Comparison of ENCODE assay signal across 9 mouse cellular contexts in the genomic region with DNA sequence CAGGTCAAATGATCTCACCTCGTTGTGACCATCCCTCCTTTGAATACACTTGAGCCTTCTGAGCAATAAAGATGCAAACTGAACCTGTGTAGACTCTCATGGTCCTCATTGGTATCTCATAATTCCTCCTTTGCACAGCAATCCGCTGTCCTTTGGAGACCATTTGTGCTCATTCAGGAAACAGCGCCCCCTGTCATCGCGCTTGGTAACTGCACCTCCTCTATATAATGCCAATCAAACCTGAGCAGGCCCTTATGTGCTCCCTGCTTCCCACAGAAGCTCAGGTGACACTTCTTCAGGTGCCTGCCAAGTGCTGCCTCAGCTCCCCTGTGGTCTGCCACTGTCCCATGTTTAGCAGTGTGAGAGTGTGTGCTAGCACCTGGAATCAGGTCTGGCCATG. TPM values are rescaled to one million over a fixed set of nuclear protein-coding genes. Genes with fewer than 3 reads are reported as not detected.
A peak's percentile ranks its signal among the peaks of the same experiment; 100 is the strongest.
DNase-seq lines count a peak whose midpoint lies in the region; TF ChIP-seq lines count a peak whose summit lies in the region.
"Had no signal": no experiment of that assay in that cellular context is flagged by ENCODE, and none has a peak within 500 bp of the region (broad histone marks: within the 10 kb centered on the region; RNA-seq: fewer than 3 reads in every experiment).

No protein-coding gene starts in this region.

- H3K27me3 ChIP-seq in heart, adult 2 months (ENCODE audit: control insufficient read depth, insufficient read depth, low read length) = no peaks in the 10 kb centered on the region

- intact Hi-C loops in heart, adult 2 months (cut with DNase I) = loop anchor here (5.0 kb wide), 1 partner anchor 188 kb away; no protein-coding TSS in a partner anchor

- no peaks in the 10 kb centered on the region for H3K4me1 ChIP-seq in heart, adult 2 months (ENCODE audit: control insufficient read depth, insufficient read depth, low read length)

- WGBS in heart, adult 2 months = 28% methylated on average over 5 of the region's 5 CpGs

- H3K9ac ChIP-seq in heart, adult 2 months (ENCODE audit: low read depth, low read length) = no peak overlapping the region

- TF ChIP-seq POLR2A in heart, adult 2 months (IDR thresholded peaks at IDR 0.05; ENCODE audit: insufficient read depth, low read depth, low read length) = no peak

- H3K27ac ChIP-seq in heart, adult 2 months = no peak overlapping the region

- DNase-seq in heart, adult 2 months = peak in 1 of 2 experiments; percentile 26
- no peak for DNase-seq in heart, adult 8-10 months (ENCODE audit: low spot score)
- peak; percentile 45 for DNase-seq in retina, postnatal 1 day
- DNase-seq in retina, embryonic 14.5 days (ENCODE audit: low spot score) = no peak
- DNase-seq in embryo, embryonic 10 days (ENCODE audit: low spot score) = peak; percentile 51
- DNase-seq in lung, postnatal 36 days = peak; percentile 39
- no peak for DNase-seq in gastrocnemius, postnatal 10 days
- no peak for DNase-seq in right cerebral cortex, adult 18-20 months

- TF ChIP-seq EP300 in heart, adult 2 months (IDR thresholded peaks at IDR 0.05; ENCODE audit: insufficient read depth, low read depth, low read length) = no peak

- no peak overlapping the region for H3K4me3 ChIP-seq in heart, adult 2 months

- no peaks in the 10 kb centered on the region for H3K79me2 ChIP-seq in heart, adult 2 months (replicated peaks; ENCODE audit: control insufficient read depth, insufficient read depth, low read length)

- no peaks in the 10 kb centered on the region for H3K36me3 ChIP-seq in heart, adult 2 months (ENCODE audit: control insufficient read depth, insufficient read depth, low read length)

- TF ChIP-seq CTCF in heart, adult 2 months (IDR thresholded peaks at IDR 0.05) = peak; percentile 76

RNA-seq across cellular contexts. Expression of gene Gm2696, which starts 1.0 kb away (rescaled TPM):
- total RNA-seq in heart, adult 2 months (2021) = not detected
- polyA plus RNA-seq in heart, adult 2 months (2012; rRNA removed) = not detected in 2 replicates
- total RNA-seq in heart, adult 8-10 months (2022) = not detected
- not detected for total RNA-seq in gastrocnemius, postnatal 10 days (2021)
- total RNA-seq: neutrophil, adult 5-6 weeks had no signal

RNA-seq across cellular contexts. Expression of gene Gm9507, which starts 3.9 kb away (rescaled TPM):
- not detected for total RNA-seq in heart, adult 2 months (2021)
- not detected in 2 replicates for polyA plus RNA-seq in heart, adult 2 months (2012; rRNA removed)
- not detected for total RNA-seq in heart, adult 8-10 months (2022)
- total RNA-seq in gastrocnemius, postnatal 10 days (2021) = not detected
- total RNA-seq: neutrophil, adult 5-6 weeks had no signal

RNA-seq across cellular contexts. Expression of gene Krtap10-4, which starts 11.4 kb away (rescaled TPM):
- total RNA-seq in heart, adult 2 months (2021) = not detected
- not detected in 2 replicates for polyA plus RNA-seq in heart, adult 2 months (2012; rRNA removed)
- total RNA-seq in heart, adult 8-10 months (2022) = not detected
- total RNA-seq in gastrocnemius, postnatal 10 days (2021) = not detected
- total RNA-seq: neutrophil, adult 5-6 weeks had no signal

RNA-seq across cellular contexts. Expression of gene Gm19668, which starts 16.6 kb away (rescaled TPM):
- total RNA-seq in heart, adult 2 months (2021) = not detected
- not detected in 2 replicates for polyA plus RNA-seq in heart, adult 2 months (2012; rRNA removed)
- not detected for total RNA-seq in heart, adult 8-10 months (2022)
- not detected for total RNA-seq in gastrocnemius, postnatal 10 days (2021)
- total RNA-seq: neutrophil, adult 5-6 weeks had no signal

RNA-seq across cellular contexts. Expression of gene Krtap10-10, which starts 20.2 kb away (rescaled TPM):
- total RNA-seq in heart, adult 2 months (2021) = not detected
- polyA plus RNA-seq in heart, adult 2 months (2012; rRNA removed) = not detected in 2 replicates
- total RNA-seq in heart, adult 8-10 months (2022) = not detected
- total RNA-seq in gastrocnemius, postnatal 10 days (2021) = not detected
- total RNA-seq: neutrophil, adult 5-6 weeks had no signal

Comparison
In these comparisons a context has a peak if more than half of its experiments do, and no peak if none do; other contexts are left out.
1. DNase-seq: peak in retina, postnatal 1 day (single experiment), embryo, embryonic 10 days (single experiment) and lung, postnatal 36 days (single experiment); none in heart, adult 8-10 months (single experiment), retina, embryonic 14.5 days (single experiment), gastrocnemius, postnatal 10 days (single experiment) and right cerebral cortex, adult 18-20 months (single experiment).